Mouse (Mus musculus) T-helper 1 cell (primary cell): ENCODE results near the gene Setd5.

Source experiments
- in situ Hi-C: fragments of 300-600 bp; cut with MboI, MseI; formaldehyde crosslinking; loops from one replicate; pipeline ENCODE4 v1.15.1; 2025; ENCODE audit warnings: high pct_unique_total_duplicates

Gene Setd5

DNA sequence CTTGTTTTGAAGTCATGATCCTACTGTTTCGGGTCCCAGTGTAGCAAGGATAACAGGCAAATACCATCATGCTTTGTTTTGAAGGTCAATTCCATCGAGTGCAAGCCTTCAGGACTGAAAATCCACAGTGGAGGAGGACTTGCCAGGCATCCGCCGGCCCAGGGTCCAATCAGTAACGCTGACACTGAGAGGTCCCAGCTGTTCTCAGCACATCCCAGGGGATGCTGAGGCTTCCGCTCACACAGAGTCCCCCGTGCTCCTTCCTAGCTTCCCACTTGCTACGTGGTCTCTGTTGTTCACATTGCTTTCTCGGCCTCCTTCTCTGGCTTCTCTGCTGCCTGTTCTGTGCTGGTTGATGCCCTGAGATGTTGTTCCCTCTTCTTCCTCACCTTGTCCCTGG, 107.0 kb downstream of the Setd5 start:
- in situ Hi-C loops, result loop anchor here (25.0 kb wide), 1 partner anchor 447 kb away; no protein-coding TSS in a partner anchor

DNA sequence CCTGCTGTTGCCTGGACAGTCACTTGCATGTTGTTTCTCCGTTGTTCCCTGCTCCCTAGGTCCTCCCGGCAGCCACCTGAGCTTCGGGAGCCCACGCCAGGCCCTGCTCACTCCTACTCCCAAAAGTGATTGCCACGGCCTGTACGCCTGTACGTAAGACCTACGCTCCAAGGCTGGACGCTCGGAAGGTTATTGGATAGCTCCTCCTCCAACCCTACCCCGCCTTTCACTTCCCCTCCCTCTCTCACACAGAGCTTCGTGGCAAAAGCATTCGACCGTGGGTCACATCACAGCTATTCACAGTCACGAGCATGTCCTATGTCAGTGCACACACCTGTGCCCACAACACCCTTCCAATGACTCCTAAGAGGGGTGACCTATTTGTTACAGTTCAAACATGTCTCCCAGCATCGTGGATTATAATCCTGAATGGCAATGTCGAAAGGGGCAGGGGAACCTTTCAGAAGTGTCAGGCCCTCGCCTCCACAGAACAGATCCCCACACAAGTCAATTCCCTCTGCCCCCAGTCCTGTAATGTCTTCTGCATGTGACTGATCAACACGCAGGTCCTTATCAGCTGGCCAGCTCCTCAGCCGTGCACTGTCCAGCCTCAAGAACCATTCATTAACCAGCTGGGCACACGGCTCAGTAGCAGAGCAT, 107.8 kb downstream of the Setd5 start:
- in situ Hi-C loops, result loop anchor here (25.0 kb wide), 1 partner anchor 448 kb away; no protein-coding TSS in a partner anchor

DNA sequence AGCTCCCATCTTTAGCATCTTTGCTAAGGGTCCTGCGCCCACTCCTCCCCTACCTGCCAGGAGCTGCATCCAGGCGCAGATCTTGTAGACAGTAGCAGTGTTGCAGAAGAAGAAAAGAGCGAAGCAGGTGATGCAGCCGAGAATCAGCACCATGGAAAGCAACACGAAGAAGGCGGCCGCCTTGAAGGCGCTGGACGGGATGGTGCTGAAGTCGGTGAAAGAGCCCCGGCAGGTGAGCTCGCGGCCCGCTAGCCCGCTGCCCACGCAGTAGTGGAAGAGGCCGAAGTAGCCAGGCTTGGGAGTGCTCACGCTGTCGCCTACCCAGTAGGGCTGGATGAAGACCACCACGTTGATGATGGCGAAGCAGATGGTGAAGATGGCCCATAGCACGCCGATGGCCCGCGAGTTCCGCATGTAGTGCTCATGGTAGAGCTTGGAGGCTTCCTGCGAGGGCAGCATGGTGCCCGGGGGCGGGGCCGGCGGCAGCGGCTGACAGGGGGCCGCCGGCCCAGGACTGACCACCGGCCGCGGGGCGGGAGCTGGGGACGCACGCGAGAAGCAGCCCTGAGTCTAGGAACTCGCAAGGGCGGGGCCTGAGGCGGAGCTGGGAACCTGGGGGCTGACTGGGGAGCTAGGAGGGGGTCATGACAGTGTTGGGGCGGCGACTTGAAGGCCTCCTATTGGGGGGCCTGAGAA, 116.7 kb downstream of the Setd5 start:
- in situ Hi-C loops, result loop anchor here (25.0 kb wide), 1 partner anchor 457 kb away; no protein-coding TSS in a partner anchor

DNA sequence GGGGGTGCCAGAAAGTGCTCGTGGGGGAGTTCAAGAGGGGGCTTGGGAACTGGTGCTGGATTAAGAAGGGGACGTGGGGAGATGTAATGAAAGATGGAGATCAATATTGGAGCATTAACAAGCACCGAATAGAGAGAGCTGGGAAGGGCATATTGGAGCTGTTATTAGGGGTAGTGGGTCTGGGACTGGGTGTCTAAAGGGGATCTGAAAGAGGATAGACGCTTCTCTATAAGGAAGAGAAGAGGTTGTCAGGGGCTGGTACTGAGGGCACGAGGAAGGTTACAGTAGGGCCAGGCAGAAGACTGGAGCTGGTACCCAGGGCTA, 117.3 kb downstream of the Setd5 start:
- in situ Hi-C loops, result loop anchor here (25.0 kb wide), 1 partner anchor 457 kb away; no protein-coding TSS in a partner anchor

DNA sequence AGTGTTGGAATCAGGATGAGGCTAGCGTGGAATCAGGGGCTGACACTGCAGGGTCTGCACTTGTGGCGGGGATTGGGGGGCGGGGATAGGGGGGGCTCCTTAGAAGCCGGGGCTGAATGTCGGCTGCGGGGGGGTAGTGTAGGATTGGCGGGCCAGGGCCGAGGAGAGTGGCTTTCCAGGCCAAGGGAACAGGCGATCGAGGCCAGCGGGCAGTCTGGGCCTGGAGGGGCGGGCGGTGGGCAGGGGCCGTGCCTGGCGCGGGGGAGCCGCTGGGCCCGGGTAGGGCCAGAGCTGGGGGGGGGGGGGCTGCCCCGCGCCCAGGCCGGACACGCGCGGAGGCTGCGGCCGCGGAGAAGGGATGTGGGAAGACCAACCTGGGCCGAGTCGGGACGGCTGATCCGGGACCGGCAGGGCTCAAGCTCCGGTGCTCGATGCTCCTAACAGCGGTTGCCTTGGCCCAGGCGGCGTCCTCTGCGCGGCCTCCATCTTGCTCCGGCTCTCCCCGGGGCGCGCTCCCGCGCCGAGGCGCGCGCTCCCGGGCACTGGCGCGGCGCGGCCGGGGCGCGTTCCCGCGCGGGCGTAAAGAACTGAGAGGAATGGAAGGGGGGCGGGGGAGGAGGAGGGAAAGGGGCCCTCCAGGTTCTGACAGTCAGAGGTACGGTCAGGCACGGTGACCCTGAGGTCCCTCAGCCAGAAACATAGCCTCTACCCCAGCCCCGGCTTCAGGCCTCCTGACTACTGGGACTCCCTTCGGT, 117.9 kb downstream of the Setd5 start, which contains the start of gene Lhfpl4:
Lhfpl4 (minus strand) TSS at position 544 of the 755 bp plus-strand sequence.
- in situ Hi-C loops, result loop anchor here (25.0 kb wide), 1 partner anchor 458 kb away; no protein-coding TSS in a partner anchor

DNA sequence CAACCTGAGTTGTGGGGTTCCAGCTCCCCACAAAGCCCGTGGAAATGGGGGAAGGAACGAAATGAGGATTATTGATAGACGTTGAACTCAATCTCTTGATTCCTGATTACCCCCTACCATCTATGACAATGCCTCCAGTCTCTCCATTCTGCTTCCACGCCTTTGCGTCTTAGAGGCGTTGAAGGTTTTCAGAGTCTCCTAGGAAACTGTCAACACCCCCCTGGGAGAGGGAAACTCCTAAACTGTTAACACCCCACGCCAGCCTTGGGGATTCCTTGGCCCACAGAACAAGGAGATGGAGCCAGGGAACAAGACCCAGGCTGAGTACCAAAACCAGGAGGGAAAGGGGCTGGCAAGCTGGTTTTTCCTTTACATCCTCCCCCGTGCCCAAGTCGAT, 118.4 kb downstream of the Setd5 start:
- in situ Hi-C loops, result loop anchor here (25.0 kb wide), 1 partner anchor 458 kb away; no protein-coding TSS in a partner anchor
